Mouse (Mus musculus) CD4-positive helper T cell, adult 2 months (primary cell): ENCODE measurements around the gene Sbk1.
"Not testable (repeated sequence)": the region's sequence is repeated elsewhere in the genome, so short reads cannot be mapped to it uniquely, and the experiment has no call there.

Experiments used
- DNase-seq: peaks from one replicate; pipeline ENCODE4 v3.0.0-alpha.2; 2012; ENCODE audit warnings: low read depth, missing footprints, low spot score

Sbk1 gene

DNA sequence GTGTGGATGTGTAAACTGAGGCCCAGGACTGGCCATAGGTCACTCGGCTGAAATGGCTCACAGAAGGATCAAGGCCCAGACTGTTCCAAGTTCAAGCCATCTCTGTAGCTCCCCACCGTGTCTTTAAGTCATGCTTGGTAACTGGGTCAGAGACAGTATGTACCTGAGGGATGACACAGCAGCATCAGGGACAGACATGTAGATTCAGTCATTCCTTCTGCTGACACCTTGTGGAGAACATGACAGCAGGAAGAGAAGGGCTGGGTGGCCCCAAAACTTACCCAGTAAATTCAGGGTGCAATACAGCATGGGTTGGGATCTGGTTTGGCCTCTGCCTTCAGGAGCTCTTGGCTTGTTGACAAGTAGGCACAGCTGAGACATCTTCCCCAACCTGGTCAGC lies 13.9 kb downstream of the Sbk1 start:
- peak; percentile 55 for DNase-seq

DNA sequence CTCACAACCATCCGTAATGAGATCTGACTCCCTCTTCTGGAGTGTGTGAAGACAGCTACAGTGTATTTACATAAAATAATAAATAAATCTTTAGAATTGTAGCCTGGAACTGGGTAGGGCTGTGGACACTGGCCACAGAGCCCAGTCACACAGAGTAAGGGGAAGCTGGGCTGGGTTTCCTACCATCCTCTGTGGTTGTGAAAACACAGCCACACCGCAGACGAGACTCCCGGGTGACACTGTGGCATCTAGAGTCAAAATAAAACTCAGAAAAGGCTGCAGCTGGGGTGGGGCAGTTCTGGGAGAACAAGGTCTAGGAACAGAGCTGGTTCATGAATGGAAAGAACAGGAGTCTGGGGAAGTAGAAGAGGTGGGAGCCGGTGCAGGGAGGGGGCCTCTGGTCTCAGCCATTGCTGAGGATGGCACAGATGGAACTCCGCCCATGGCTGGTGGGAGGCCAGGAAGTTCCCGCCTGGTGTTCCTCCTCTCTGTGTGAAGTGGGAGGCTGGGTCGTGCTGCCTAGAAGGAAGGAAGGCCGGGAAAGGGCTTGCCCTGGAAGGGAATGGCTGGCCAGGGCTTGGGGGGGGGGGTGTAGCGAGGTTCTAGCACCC lies 15.2 kb downstream of the Sbk1 start:
- DNase-seq, result peak; percentile 55

DNA sequence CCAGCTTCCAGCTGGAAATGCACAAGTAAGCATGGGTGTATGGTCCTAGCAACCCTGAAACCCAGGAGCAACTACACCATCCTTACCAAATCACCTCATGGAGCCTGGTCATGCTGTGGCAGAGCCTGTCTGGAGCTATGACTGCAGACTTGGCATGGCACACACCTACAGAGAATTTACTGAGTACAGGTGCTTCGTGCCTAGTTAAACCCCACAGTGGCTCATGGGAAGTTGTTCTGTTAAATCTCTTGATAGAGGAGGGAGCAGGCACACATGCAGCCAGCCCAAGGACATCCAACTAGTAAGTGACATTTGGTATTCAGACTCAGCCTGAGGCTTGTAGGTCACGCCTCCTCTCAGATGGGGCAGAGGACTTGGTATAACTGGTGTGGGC lies 15.7 kb downstream of the Sbk1 start:
- DNase-seq, result no peak

DNA sequence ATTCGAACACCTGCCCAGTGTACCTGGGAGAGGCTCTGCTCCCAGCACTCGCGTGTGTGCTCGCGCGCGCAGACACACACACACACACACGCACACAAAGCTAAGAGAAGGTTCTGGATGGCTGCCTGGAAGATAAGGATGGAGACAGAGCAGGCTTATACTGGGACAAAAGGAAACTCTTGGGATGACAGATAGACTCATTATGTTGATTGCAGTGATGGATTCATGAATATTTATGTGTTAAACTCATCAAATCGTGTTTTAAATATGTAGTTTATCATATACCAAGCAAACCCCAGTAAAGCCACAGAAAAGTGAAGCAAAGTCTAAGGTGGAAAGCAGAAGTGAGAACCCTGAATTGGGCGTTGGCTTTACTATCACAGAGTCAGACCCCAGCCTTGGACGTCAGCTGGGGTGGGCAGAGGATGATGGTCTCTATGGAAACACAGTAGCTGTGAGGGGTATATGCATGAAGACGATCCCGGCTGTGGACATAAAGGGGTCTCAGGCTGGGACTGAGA lies 16.2 kb downstream of the Sbk1 start:
- DNase-seq, result no peak

DNA sequence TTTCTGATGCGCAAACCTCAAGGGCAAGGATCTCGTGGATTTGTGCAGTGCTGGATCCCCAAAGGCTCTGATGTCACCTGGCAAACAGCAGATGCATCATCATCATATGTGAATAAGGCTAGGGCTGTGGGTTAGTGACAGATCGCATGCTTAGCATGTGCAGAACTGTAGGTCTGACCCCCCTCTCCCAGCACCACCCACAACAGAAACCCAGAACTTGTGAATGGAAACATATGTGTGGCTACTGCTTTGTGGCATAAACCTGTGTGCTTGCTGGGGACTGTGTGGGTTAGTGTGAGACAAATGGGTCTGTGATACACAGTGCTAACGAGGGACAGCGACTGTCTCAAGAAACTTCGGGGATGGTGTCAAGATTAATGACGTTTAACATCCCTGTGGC lies 17.0 kb downstream of the Sbk1 start:
- peak; percentile 27 for DNase-seq

DNA sequence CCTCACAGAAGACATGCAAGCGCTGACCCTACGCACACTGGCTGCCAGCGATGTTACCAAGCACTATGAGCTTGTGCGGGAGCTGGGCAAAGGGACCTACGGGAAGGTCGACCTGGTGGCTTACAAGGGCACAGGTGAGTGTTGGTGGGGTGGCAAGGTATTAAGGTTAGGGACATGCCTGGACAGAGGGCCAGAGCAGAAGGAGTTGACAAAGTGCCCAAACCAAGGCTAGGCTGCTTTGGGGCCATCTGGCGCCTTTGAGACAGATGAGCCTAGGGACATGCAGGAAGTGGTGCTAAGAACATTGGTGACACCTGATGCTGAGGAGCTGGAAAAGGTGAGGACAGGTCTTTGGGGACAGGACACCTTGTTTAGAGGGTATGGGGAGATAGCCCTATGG lies 17.5 kb downstream of the Sbk1 start:
- no peak for DNase-seq

DNA sequence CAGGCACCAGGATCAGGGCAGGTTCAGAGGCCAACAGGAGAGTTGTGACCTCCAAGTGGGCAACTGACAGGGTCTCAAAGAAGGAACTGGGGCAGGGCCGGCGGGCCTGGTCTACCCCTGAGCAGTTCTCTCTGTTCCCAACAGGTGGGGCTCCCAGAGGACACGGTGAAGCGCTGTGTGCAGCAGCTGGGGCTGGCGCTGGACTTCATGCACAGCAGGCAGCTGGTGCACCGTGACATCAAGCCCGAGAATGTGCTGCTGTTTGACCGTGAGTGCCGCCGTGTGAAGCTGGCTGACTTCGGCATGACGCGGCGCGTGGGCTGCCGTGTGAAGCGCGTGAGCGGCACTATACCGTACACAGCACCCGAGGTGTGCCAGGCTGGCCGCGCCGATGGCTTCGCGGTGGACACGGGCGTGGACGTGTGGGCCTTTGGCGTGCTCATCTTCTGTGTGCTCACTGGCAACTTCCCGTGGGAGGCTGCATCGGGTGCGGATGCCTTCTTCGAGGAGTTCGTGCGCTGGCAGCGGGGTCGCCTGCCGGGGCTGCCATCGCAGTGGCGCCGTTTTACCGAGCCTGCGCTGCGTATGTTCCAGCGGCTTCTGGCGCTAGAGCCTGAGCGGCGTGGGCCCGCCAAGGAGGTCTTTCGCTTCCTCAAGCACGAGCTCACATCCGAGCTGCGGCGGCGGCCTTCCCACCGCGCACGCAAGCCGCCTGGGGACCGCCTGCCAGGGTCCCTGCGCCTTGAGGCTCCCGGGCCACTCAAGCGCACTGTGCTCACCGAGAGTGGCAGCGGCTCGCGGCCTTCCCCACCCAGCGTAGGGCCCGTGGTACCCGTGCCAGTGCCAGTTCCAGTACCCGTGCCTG lies 19.5 kb downstream of the Sbk1 start:
- DNase-seq, result no peak

DNA sequence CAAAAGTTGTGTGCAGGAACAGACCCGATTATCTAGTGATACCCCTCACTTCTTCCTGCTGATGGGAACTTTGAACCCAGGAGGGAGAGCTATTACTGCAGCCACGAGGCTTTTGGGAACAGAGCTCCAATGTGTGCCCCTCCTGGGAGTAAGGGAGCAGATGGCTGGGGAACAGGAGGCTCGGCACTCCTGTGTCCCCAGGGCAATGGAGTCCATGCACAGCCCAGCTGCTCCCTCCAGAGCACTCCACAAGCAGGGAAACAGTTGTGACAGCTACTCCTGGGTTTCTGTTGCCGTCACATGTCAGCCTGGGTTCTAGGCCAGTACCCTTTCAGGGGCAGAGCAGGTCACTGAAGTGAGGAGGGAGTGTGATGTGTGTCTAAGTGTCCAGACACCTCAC lies 20.7 kb downstream of the Sbk1 start:
- DNase-seq, result no peak

DNA sequence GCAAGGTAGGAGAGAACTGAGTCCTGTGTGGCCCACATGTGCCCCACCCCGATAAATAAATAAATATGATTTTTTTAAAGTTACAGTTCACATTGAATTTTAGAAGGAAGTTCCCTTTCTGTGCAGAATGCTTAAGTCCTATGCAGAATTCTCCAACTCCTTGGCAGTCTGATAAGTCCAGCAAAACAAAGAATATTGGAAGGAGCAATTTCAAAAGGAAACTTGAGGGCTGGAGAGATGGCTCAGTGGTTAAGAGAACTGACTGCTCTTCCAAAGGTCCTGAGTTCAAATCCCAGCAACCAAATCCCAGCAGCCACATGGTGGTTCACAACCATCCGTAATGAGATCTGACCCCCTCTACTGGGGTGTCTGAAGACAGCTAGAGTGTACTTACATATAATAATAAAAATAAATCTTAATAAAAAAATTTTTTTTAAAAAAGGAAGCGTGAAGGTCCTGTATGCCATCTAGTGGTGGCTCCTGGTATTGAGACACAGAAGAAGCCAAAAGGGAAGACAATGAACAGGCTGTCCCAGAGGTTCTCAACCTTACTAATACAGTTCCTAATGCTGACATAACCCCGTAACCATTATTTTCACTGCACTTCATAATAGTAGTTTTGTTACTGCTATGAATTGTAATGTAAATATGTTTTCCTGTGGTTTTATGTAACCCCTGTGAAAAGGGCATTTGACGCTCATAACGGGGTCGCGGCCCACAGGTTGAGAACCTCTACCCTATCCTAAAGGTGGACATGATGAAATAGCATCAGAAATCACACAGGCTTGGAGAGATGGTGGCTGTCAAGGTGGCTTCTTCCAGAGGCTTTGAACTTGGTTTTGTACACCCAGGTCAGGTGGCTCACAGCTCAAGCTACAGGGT lies 25.4 kb downstream of the Sbk1 start:
- peak; percentile 65 for DNase-seq

DNA sequence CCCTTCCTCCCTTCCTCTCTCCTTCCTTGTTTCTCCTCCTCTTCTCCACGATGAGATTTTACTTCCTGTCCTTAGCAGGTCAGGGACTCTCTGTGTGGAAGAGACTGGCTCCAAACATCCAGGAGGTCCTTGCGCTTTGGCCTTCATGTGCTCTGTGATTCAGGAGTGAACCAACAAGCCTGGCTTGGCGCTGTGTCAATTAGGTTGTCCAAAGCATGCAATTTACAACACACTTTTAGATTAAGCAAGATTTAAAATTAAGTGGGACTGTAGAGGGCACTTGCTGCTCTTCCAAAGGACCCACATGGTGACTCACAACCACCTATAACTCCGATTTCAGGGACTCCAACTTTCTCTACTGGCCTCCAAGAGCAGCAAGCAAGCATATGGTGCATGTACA lies 26.4 kb downstream of the Sbk1 start:
- DNase-seq, result no peak

DNA sequence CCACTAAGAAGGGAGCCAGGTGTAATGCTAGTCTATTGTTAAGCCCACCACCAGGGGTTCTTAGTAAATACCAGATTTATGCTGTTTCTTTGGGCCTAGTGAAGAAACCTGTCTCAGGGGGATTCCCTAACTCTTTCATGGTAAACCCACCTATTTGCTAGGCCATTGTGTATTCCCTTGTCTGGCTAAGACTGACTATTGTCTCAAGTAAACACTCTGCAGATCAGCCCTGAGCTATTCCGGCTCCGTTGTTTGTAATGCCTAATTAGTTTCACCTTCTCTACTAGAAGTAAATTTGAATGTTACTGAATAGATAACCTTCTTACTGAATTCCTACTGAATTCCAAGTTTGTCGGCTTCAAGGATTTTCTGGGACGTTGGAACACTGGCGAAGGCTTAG lies 29.4 kb downstream of the Sbk1 start:
- not testable (repeated sequence) for DNase-seq

DNA sequence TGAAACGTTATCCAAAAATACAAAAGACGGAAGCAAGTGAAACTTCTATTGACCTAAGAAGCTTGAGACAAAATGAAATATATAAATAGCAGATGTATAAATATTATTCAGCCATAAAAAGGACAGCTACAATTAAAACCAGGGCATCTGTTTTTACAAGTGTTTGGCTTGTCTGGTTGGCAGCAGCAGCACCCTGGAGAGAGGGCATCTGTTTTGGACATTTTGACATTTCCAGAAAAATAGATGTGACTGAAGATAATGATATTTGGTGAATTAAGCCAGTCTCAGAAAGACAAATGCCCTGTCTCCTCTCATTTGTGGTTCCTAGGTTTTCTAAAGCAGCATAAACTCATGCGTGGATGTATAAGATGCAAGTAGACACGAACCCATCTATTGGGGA lies 39.4 kb downstream of the Sbk1 start:
- DNase-seq, result no peak

DNA sequence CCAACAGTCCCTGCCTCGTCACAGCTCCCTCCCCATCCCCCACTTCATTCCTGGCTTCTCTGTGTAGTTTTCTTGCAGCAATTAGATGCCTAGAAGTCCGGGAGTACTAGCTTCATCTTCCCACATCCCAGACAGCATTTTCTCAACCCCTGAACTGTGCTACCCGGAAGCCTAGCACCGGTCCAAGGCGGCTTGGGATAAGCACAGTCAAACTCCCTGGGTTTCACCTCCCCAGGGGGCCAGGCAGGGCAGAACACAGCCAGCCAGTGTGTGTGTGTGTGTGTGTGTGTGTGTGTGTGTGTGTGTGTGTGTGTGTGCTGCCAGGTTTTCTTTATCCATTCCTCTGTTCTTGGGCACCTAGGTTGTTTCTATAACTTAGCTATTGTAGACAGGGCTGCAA lies 40.9 kb downstream of the Sbk1 start:
- no peak for DNase-seq

DNA sequence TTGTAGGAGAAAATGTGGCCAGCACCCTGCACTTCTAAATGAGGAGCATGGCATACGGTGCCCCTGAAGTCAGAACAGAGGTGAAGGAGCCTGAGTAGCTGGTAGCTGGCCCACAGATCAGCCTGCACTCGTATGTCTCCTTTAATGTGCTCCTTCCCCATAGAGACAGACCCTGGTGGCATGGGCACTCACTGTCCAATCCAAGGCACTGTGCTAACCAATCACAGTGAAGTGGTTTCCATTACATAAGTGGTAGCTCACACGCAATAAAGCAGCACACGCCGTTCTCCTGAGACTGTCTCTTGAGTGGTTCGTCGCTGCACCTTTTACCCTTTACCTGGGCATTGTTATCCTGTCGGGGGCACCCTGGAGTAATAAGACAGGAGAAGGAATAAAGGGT lies 41.9 kb downstream of the Sbk1 start:
- no peak for DNase-seq

DNA sequence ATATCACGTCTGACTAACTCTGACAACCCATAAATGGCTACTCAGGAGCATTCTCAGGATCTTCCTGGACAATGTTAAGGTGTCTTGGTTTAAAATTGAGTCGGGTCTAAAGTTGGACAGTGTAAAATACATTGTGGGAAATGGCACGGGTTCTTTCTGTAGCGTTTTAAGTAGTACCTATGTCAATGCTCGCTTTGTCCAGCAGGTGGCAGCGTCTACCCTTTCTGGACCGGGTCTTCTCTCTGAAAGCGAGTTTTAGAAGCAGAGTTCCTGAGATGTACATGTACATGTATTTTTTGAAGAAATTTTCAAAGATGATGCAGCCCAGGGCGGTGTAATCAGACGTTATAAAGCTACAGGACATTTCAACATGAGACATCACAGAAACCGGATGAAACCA lies 51.3 kb downstream of the Sbk1 start:
- DNase-seq, result peak; percentile 85

DNA sequence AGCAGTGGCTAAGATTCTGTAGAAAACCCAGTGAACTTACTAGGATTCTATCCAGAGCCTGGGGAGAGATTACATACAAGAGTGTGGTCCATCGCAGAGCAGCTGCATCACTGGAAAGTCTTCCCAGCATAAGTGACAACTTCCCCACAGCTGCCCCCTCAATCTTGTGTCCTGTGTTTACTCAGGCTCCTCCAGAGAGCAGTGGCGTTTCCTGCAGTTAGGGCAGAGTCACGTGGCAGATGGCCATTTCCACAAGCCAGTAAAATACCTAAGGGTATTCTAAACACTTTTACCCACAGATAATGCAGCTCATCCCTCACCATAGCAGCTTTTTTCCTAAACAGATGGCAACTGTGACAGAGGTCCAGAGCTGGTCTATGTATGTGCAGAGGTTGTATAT lies 52.4 kb downstream of the Sbk1 start:
- no peak for DNase-seq

DNA sequence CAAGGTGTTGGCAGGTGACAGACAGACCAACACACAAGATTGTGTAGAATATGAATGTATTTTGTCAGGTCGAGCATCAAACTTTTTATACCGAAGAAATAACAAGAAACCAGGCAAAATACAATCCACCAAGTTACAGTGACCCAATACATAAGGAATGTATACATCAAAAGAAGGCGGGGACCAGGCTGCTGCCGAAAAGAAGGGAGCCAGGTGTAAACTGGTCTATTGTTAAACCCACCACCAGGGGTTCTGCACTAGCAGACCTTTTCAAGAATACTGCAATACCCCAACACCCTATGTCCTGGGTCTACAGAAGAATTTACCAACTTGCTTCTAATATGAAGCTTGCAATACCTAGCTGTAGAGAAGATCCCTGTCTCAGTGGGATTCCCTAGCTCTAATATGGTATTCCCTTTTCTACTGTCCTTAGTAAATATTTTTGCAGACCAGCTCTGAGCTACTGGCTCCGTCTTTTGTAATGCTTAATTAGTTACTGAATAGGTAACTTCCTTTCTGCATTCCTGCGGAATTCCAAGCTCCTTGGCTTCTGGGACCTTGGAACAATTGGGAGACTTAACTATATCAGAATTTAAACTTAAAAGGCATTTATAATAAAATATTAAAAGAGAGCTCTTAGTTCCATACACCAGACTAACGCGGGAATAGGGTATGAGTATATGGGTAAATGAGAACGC lies 53.3 kb downstream of the Sbk1 start:
- not testable (repeated sequence) for DNase-seq

DNA sequence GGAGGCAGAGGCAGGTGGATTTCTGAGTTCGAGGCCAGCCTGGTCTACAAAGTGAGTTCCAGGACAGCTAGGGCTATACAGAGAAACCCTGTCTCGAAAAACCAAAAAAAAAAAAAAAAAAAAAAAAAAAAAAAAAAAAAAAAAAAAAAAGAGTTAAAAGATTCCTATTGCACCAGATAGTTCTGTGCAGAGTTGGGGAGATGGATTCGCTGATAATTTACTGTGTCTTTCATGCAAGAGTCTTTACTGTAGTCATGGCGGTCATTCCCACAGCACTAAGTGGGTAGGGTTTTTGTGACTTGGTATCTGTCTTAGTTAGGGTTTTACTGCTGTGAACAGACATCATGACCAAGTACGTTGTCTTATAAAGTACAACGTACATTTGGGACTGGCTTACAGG lies 56.4 kb downstream of the Sbk1 start:
- DNase-seq, result not testable (repeated sequence)

DNA sequence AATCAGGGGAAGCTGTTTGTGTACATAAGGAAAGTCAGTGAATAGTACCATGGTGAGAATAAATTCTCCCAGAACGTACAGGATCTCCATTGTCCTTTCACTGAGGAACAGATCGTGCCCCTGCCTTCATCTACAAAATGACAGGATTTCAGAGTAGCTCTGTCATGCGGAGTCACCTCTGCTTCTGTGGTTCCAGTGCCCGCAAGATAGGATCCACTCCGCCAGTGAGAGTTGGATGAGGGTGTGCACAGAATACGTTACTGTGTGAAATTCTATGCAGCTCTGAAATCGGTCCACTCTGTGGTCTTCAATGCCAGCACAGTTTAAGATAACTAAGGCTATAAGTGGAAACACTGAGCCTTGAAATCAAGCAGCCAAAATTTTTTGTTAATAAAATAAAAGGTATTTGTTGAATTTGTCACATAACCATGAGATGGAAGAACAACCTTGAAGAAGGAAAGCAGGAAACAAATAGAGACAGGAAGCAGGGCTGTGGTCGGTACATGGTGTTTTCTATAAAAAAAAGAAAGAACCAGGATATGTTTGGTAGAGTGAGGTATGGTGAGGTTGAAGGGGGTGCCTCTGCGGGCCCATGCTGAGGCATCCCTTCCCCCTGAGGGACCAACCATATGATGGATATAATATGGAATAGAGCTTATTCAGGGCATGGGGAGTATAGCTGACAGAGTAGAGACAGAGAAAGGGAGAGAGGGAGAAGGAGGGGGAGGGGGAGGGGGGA lies 57.7 kb downstream of the Sbk1 start:
- DNase-seq, result peak; percentile 64

DNA sequence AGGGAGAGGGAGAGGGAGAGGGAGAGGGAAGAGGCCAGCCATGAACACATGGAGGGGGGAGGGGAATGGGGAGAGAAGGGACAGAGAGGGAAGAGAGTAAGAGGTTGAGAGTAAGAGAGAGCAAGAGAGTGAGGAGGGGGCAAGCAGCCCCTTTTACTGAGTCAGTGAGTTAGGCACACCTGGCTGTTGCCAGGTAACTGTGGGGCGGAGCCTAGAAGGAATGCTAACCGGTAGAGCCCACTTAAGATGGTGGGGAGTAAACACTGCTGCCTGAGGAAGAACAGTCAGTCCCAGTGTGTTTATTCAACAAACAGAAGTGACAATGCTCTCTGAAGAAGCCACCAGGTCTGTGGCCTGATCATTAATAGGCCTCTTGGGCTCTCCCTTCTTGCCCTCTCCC lies 58.3 kb downstream of the Sbk1 start:
- no peak for DNase-seq

DNA sequence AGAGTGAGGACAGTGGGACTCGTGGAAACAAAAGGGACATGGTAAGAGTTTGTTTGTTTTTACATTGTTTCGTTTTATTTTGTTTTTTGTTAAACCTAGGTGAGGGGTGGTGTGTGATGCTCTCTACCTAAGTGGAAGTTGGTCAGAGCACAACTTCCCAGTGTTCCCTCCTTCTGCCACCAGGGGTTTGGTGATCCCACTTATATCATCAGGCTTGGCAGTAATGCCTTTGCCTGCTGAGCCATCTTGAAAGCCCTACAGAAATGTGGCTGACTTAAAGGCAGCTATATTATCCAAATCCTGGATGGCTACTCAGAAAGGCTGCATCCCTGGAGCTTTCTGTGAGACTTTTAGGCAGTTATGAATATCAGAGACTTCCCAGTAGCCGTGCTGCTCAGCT lies 60.3 kb downstream of the Sbk1 start:
- no peak for DNase-seq
